Mouse (Mus musculus) skeletal muscle tissue, postnatal 0 days (tissue): ENCODE measurements around the gene Magea6. TPM values are rescaled to one million over a fixed set of nuclear protein-coding genes. Genes with fewer than 3 reads are reported as not detected.

Source experiments
- polyA plus RNA-seq: library from polyadenylated mRNA; unstranded; fragments of >200 nt; fragmentation: Nextera tagmentation; extraction: Ambion mirVana; gene quantifications from 2 replicates; pipeline ENCODE4 v1.2.1, GENCODE M21; 2015

The Magea6 gene
- not detected in 2 replicates for polyA plus RNA-seq

GRCm38 (mm10) chrX:154935887-154936286 is at the start of gene Magea6:
Gene Magea6 (minus strand): TSS chrX:154935987.

GRCm38 (mm10) chrX:154949405-154949804 is 13.6 kb upstream of the Magea6 start, which contains the start of gene Magea3:
Gene Magea3 (minus strand): TSS chrX:154949505.

GRCm38 (mm10) chrX:154890167-154890566 is 45.6 kb downstream of the Magea6 start, which contains the start of gene Cldn34b1:
Gene Cldn34b1 (minus strand): TSS chrX:154890267.

Other genes starting within 250 kb of the Magea6 start
- not detected in 2 replicates for gene Cldn34b1, start 45.7 kb downstream of the Magea6 start, polyA plus RNA-seq
- not detected in 2 replicates for gene Magea3, start 13.5 kb upstream of the Magea6 start, polyA plus RNA-seq
- gene Magea8, start 59.9 kb upstream of the Magea6 start, polyA plus RNA-seq: not detected in 2 replicates
- not detected in 2 replicates for gene Magea5, start 127.2 kb upstream of the Magea6 start, polyA plus RNA-seq
- gene Magea1, start 153.8 kb upstream of the Magea6 start, polyA plus RNA-seq: not detected in 2 replicates
- gene Magea2, start 157.7 kb upstream of the Magea6 start, polyA plus RNA-seq: not detected in 2 replicates
- gene Cldn34b2, start 192.4 kb upstream of the Magea6 start, polyA plus RNA-seq: not detected in 2 replicates